Mouse (Mus musculus) CD8-positive naive resting alpha-beta T cell, adult 57 days (primary cell): ENCODE measurements around the gene Hist1h2ap. TPM values are rescaled to one million over a fixed set of nuclear protein-coding genes. Genes with fewer than 3 reads are reported as not detected.

Source experiments
- total RNA-seq: library from RNA; stranded (reverse); gene quantifications from one replicate; pipeline ENCODE4 v1.2.4, GENCODE M21; 2023

Hist1h2ap gene
- 61.6 TPM for total RNA-seq

DNA sequence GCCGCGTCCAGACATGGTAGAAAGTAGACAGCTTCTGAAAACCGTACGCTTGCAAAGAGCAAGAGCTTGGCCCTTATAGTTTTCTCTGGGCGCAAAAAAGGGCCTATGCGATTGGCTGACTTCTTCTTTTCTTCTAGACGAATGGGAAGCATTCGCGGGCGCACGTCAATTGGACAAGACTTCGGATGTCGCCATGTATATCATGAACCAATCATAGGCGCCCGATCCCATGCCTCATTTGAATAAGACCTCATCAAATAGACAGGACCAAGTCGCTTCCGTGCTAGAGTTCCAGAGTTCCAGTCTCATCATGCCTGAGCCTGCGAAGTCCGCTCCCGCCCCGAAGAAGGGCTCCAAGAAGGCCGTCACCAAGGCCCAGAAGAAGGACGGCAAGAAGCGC is at the start of gene Hist1h2ap, which contains the start of gene Hist1h2br:
Gene Hist1h2ap, minus strand, starts transcription at position 47 of the 400 bp plus-strand sequence.
Gene Hist1h2br, plus strand, starts transcription at position 283 of the 400 bp plus-strand sequence.

GRCm38 (mm10) chr13:21831418-21832394 is 1.6 kb downstream of the Hist1h2ap start, which contains the start of gene Hist1h4n:
Gene Hist1h4n (minus strand): TSS chr13:21832196.

DNA sequence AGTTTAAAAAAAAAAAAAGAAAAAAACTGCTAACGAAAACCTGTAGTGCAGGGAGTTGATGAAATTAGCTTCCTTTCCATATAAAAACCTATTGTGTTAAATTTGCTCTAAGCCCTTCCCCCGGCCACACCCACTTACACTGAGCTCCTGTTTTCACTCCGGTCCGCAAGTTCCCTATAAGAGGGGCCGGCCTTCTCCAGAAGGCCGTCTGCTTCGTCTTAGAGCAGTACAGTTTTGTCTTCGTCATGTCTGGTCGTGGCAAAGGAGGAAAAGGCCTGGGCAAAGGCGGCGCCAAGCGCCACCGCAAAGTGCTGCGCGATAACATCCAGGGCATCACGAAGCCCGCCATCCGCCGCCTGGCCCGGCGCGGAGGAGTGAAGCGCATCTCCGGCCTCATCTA is 21.8 kb downstream of the Hist1h2ap start, which contains the start of gene Hist1h4m:
Gene Hist1h4m, plus strand, starts transcription at position 208 of the 400 bp plus-strand sequence.

GRCm38 (mm10) chr13:21810073-21810472 is 23.2 kb downstream of the Hist1h2ap start, which contains the start of the genes Hist1h2bq and Hist1h2ao:
Gene Hist1h2bq (minus strand): TSS chr13:21810197.
Gene Hist1h2ao (plus strand): TSS chr13:21810465.

DNA sequence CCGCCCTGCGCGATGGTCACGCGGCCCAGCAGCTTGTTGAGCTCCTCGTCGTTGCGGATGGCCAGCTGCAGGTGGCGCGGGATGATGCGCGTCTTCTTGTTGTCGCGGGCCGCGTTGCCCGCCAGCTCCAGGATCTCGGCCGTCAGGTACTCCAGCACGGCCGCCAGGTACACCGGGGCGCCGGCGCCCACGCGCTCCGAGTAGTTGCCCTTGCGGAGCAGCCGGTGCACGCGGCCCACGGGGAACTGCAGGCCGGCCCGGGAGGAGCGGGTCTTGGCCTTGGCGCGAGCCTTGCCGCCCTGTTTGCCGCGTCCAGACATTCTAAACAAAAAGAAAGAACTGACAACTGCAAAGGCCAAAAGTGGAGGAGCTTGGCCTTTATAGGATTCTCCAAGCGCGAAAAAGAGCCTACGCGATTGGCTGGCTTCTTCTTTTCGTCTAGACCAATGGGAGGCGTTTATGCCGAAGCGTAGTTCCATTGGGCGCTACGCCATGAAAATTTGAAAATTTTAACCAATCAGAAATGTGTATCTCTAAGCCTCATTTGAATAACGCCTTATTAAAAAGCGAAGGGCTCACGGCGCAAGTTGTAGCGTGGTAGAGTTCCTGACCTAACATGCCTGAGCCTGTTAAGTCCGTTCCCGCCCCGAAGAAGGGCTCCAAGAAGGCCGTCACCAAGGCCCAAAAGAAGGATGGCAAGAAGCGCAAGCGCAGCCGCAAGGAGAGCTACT is 46.2 kb downstream of the Hist1h2ap start, which contains the start of the genes Hist1h2an and Hist1h2bp:
Gene Hist1h2an, minus strand, starts transcription at position 320 of the 731 bp plus-strand sequence.
Gene Hist1h2bp, plus strand, starts transcription at position 563 of the 731 bp plus-strand sequence.

DNA sequence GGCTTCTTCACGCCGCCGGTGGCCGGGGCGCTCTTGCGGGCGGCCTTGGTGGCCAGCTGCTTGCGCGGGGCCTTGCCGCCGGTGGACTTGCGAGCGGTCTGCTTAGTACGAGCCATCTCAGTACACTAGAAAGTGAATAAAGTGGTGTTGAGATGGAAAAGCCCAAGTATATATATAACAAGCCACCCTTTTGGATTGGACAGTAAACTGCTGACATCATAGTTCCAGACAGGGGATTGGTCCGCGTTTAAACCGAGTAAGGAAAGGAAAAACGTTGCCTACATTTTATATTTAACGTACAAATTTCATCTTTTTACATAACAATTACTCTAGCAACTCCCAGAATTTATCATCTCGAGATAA is 50.1 kb downstream of the Hist1h2ap start, which contains the start of gene Hist1h3i:
Gene Hist1h3i, minus strand, starts transcription at position 116 of the 363 bp plus-strand sequence.

Other genes starting within 250 kb of the Hist1h2ap start
- gene Olfr1362, start 219.5 kb downstream of the Hist1h2ap start, total RNA-seq = not detected
- not detected for gene Olfr11, start 191.0 kb downstream of the Hist1h2ap start, total RNA-seq
- not detected for gene Olfr1361, start 170.1 kb downstream of the Hist1h2ap start, total RNA-seq
- gene Olfr1360, start 156.1 kb downstream of the Hist1h2ap start, total RNA-seq = not detected
- gene Olfr1359, start 135.4 kb downstream of the Hist1h2ap start, total RNA-seq = not detected
- 29.9 TPM for gene Hist1h2bl, start 117.4 kb downstream of the Hist1h2ap start, total RNA-seq
- gene Hist1h2ai, start 117.1 kb downstream of the Hist1h2ap start, total RNA-seq = 37.0 TPM
- gene Hist1h3h, start 115.8 kb downstream of the Hist1h2ap start, total RNA-seq = 46.7 TPM
- gene Hist1h2bm, start 111.5 kb downstream of the Hist1h2ap start, total RNA-seq = 4.5 TPM
- 10.9 TPM for gene Hist1h4j, start 98.4 kb downstream of the Hist1h2ap start, total RNA-seq
- gene Hist1h4k, start 83.0 kb downstream of the Hist1h2ap start, total RNA-seq = 328 TPM
- gene Hist1h2ak, start 79.7 kb downstream of the Hist1h2ap start, total RNA-seq = 31.4 TPM
- 80.0 TPM for gene Hist1h2bn, start 79.4 kb downstream of the Hist1h2ap start, total RNA-seq
- 8.9 TPM for gene Hist1h1b, start 52.9 kb downstream of the Hist1h2ap start, total RNA-seq
- 144 TPM for gene Hist1h3i, start 50.1 kb downstream of the Hist1h2ap start, total RNA-seq
- 10.1 TPM for gene Hist1h2an, start 46.3 kb downstream of the Hist1h2ap start, total RNA-seq
- 16.9 TPM for gene Hist1h2bp, start 46.0 kb downstream of the Hist1h2ap start, total RNA-seq
- 74.5 TPM for gene Hist1h2bq, start 23.3 kb downstream of the Hist1h2ap start, total RNA-seq
- gene Hist1h2ao, start 23.0 kb downstream of the Hist1h2ap start, total RNA-seq = 58.9 TPM
- 281 TPM for gene Hist1h4m, start 21.8 kb downstream of the Hist1h2ap start, total RNA-seq
- gene Hist1h4n, start 1.3 kb downstream of the Hist1h2ap start, total RNA-seq = 118 TPM
- 74.1 TPM for gene Hist1h2br, start 236 bp upstream of the Hist1h2ap start, total RNA-seq
- gene Zfp184, start 111.6 kb upstream of the Hist1h2ap start, total RNA-seq = 0.67 TPM
- not detected for gene Pom121l2, start 147.7 kb upstream of the Hist1h2ap start, total RNA-seq
- gene Prss16, start 176.2 kb upstream of the Hist1h2ap start, total RNA-seq = 0.28 TPM
- gene Hist1h2ah, start 202.1 kb upstream of the Hist1h2ap start, total RNA-seq = 27.1 TPM
- 16.4 TPM for gene Hist1h2bk, start 202.4 kb upstream of the Hist1h2ap start, total RNA-seq
- 83.9 TPM for gene Hist1h4i, start 207.9 kb upstream of the Hist1h2ap start, total RNA-seq
- gene Hist1h2ag, start 209.4 kb upstream of the Hist1h2ap start, total RNA-seq = 11.8 TPM
- gene Hist1h2bj, start 209.7 kb upstream of the Hist1h2ap start, total RNA-seq = 14.2 TPM